Mouse (Mus musculus): ENCODE measurements at regions not wholly inside any gene's neighbourhood (a gene's known extent, or its start where the extent isn't known, plus 50 kb on each side); places are given as distances from the start of the nearest gene placed in this dataset.

- no peak for TF ChIP-seq CTCF (IDR thresholded peaks at IDR 0.05; ENCODE audit: borderline replicate concordance, insufficient read depth, low read length)
- no peak for TF ChIP-seq POLR2A (IDR thresholded peaks at IDR 0.05; ENCODE audit: low read depth, low read length)
These were observed 65.9 kb upstream of the Ppp2r5a start for GRCm38 (mm10) chr1:191468837-191469529.
